Mouse (Mus musculus) right cerebral cortex, postnatal 36 days (tissue): ENCODE data around the gene Wbp1.
A peak's percentile ranks its signal among the peaks of the same experiment; 100 is the strongest.
"Not testable (repeated sequence)": the region's sequence is repeated elsewhere in the genome, so short reads cannot be mapped to it uniquely, and the experiment has no call there.

Source experiments
- DNase-seq, 2 experiments: peaks; one replicate each; pipeline ENCODE4 v3.0.0; 2022; ENCODE audit warnings: low spot score in 2 of 2, mixed read lengths in 1 of 2

The Wbp1 gene

GRCm38 (mm10) chr6:83120930-83121862, at the start of gene Wbp1:
Wbp1 (minus strand) TSS chr6:83121559.
- peak; percentile 97 to 98 for DNase-seq

- DNase-seq = no peak
Observed at GRCm38 (mm10) chr6:83171063-83171462, 49.7 kb upstream of the Wbp1 start.

GRCm38 (mm10) chr6:83169872-83170271, 48.5 kb upstream of the Wbp1 start:
- DNase-seq = no peak

DNA sequence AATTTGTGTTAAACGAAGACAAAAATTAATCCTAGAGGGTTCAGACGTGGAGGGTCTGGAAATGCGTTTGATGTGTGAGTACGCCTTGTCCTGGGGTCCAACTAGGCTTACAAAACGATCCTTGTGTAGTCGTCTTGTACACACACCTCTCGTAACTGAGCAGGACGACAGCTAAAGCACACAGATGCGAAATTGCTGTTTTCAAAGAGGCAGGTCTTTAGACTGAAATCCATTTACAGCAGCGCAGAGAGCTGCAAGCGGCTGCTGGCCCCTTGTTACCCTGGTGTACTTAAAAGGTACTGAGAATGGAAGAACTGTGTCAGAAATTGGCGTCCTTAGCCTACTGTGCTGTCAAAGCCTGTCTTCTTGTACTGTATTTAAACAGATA, 44.9 kb upstream of the Wbp1 start:
- DNase-seq = no peak

GRCm38 (mm10) chr6:83165607-83166242, 44.4 kb upstream of the Wbp1 start, which contains the start of gene Dctn1:
Dctn1 (plus strand) TSS chr6:83165920.
- peak; percentile 86 to 89 for DNase-seq

DNA sequence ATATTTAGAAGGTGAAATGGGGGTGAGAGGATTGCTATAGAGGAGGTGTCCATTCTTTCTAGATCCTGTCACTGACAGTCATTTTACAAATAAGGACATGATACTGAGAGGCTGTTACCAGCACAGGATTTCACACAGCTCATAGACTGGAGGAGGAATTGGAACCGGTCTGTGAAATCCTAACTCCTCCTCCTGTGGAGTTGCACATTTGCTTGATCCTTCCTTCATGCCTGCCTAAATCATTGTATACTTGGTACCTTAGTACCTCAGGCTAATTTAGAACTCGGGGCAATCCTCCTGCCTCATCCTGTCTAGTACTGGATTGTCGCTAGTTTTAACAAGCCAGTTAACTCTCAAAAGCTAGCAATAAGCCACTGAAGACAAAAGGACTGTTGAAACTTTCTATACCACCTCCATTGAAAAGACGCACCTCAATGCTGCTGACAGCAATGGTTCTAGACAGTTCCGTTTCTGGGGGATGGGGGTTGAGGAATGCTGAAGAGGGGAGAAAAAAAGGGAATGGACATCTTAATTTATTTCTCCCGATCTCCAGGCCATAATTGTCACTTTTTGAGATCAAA, 43.8 kb upstream of the Wbp1 start:
- no peak for DNase-seq

DNA sequence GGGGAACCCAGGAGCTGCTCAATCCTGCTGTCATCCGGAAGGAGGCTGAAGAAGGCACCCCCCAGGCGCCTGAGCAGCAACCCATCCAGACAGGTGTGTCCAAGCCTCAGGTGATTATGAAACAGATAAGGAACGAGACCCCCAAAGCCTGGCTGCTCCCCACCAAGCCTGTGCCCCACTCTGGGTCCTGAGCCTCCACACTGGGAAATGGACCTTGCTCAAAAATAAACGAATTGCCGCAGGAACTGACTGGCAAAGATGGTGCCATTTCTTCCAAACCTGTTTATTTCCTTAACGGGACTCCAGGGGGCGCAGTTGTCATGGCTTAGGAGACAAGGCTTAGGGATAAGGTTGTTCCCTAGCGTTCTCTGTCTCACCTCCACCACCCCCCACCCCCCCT, 41.3 kb upstream of the Wbp1 start:
- DNase-seq = no peak

DNA sequence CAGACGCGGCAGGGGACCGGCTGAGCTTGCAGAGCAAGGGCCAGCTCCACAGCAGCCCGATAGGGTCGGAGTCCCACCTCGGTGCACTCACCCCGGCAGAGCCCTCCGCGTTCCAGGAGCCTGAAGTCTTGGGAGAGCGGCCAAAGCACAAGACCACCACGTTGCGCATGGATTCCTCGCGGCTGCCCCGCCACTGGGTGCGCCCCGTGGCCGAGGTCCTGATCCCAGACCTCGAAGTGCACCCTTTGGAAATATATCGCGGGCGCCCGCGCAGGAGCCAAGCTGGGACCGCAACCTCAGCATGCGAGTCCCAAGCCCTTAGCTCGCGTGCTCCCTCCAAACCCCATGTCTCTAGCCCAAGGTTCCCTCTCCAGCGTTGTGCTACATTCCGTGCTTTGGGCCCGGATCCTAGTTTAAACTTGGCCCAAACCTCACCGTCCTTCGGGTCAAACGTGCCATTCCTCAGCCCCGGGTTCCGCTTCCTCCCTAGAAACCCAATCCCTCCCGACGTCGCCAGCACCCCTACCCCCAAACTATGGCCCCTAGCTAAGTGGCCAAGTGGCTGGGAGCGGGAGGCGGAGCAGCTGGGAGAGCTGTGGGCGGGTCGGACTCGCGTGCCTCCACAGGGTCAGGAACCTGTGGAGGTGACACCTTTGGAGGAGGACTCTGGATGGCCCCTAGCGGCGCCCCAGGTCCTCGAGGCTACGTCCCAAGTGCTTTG, 40.7 kb upstream of the Wbp1 start:
- DNase-seq = no peak

DNA sequence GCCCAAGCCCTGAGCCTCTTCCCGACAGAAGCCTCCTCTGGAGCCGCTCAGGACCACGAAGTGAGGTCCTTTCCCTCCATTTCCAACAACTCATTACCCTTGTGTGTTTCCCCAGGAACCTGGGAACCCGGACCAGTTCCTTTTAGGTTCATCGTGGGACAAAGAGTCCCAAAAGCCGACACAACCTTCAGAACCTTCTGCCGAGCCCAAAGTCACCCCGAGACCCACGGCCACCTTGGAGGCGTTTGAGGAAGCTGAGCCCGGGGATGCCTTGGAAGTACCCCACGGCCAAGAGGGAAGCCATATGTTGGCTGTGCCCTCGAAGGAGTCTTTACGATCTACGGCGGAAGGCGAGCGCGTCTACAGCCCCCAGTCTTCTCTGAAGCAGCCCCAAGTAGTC, 40.1 kb upstream of the Wbp1 start:
- no peak for DNase-seq

DNA sequence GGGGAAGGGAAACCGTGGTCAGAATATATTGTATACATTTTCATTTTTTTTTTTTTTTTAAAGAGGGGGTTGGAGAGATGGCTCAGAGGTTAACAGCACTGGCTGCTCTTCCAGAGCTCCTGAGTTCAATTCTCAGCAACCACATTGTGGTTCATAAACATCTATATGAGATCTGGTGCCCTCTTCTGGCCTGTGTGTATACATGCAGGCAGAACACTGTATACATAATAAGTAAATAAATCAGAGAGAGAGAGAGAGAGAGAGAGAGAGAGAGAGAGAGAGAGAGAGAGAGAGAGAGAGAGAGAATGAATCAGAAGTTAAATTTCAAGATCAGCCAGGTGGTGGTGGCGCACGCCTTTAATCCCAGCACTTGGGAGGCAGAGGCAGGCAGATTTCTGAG, 38.1 kb upstream of the Wbp1 start:
- DNase-seq = not testable (repeated sequence)

DNA sequence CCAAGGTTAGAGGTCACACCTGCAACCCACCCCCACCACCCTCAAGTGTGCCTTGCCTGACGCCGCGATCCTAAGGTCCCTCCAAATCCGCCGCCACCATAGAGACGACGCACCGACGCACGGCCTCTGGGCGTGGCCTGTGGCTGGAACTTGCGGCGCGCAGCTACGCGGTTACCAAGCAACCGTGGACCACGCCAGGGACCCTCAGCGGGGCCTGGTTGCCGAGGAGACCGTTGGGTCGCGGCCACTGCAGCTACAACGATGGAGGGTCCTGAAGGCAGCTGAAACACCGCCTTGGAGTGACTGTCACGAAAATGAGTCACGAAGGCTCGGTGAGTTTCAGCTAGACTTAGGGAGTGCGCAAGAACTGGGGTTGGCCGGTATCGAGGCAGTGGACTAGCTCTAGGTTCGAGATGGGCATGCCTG, 34.9 kb upstream of the Wbp1 start, which contains the start of the genes Wdr54 and 1700003E16Rik:
TSS of gene Wdr54 (minus strand) at position 139 of the 426 bp plus-strand sequence.
TSS of gene 1700003E16Rik (plus strand) at position 146 of the 426 bp plus-strand sequence.
- peak; percentile 68 to 81 for DNase-seq

- DNase-seq = no peak
Observed at GRCm38 (mm10) chr6:83155552-83156238, 34.3 kb upstream of the Wbp1 start.

DNA sequence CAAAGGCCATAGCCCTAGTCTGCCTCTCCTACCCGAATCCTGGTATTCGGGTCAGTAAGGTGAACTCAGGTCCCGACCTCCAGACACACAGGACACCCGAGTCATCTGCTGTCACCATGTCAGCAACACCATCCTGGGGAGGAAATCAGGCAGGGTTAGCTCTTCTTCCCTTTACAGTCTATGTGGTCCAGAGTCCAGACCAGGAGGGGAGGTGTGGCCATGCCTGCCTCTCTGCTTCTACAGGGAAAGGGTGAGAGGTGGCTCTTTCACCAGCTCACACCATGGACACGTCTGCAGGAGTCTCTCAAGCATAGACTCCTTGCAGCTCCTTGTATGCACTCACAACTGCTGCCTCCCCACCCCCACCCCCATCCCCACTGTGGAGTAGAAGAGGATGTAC, 32.1 kb upstream of the Wbp1 start:
- no peak for DNase-seq

- no peak for DNase-seq
Observed at GRCm38 (mm10) chr6:83153038-83153437, 31.7 kb upstream of the Wbp1 start.

DNA sequence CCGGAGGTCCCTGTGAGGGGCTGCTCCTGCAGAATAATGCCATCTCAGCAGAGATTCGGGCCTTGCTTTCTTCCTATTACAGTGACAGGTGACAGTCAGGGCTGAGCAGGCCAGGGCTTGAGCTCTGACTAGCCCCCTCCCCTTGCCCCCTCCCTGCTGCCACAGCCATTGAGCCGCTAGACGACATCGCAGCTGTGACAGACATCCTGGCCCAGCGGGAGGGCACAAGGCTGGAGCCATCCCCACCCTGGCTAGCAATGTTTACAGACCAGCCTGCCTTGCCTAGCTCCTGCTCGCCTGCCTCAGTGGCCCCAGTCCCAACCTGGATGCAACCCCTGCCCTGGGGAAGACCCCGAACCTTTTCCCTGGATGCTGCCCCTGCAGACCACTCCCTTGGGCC, 30.4 kb upstream of the Wbp1 start:
- no peak for DNase-seq

- DNase-seq = no peak
Observed at GRCm38 (mm10) chr6:83147280-83147679, 25.9 kb upstream of the Wbp1 start.

DNA sequence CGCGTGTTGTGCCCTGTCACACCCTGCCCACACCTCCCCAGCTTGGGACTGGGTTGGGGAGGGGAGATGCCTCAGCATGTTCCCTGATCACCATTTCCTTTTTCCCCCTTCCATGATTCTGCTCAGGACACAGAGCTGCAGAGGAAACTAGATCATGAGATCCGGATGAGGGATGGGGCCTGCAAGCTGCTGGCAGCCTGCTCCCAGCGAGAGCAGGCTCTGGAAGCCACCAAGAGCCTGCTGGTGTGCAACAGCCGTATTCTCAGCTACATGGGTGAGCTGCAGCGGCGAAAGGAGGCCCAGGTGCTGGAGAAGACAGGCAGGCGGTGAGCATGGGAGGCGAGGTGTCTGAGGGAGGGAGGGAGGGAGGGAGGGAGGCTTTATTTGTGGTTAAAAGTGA, 24.4 kb upstream of the Wbp1 start:
- no peak for DNase-seq

- no peak for DNase-seq
Observed at GRCm38 (mm10) chr6:83145209-83145608, 23.9 kb upstream of the Wbp1 start.

GRCm38 (mm10) chr6:83142886-83143285, 21.5 kb upstream of the Wbp1 start:
- no peak for DNase-seq

DNA sequence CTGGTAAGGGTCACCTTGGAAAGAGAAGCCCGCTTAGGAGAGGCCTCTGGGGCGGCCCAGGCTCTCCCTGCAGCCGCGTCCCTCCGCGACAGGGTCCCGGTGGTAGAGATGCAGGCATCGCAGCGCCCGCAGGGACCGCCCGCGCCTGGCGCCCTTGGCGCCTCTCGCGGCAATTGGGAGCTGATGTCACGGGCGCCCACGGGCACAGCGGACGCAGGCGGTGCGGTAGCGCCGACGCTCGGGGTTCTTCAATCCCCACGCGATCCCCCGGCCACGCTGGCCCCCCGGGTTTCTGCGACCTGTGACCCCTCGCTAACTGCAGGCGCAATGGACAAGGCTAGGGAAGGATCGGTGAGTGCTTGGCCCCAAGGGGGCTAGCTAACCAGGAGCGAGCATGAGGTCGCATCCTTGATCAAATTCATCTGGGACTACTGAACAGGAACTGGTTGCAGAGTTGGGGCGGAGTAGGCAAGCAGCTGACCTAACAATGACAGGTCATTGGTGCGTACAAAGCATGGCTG, 20.9 kb upstream of the Wbp1 start:
- peak; percentile 61 to 67 for DNase-seq

GRCm38 (mm10) chr6:83141636-83142035, 20.3 kb upstream of the Wbp1 start:
- no peak for DNase-seq
